Mouse (Mus musculus) intestine, postnatal 0 days (tissue): Measurements from ENCODE around the gene Pnkd. TPM values are rescaled to one million over a fixed set of nuclear protein-coding genes. Genes with fewer than 3 reads are reported as not detected.

ENCODE experiments used
- ATAC-seq: fragments of 200-750 bp; cut with Nextera tagmentation; 2 replicates; pipeline ENCODE4 v1.8.0; 2017; ENCODE audit warnings: mild to moderate bottlenecking, moderate TSS enrichment, moderate library complexity
- H3K27ac ChIP-seq: fragments of 300-500 bp; sonication (generic); 2 replicates; pipeline ENCODE4 v1.5.1; 2014; ENCODE audit warnings: mild to moderate bottlenecking, low read depth, low read length, moderate library complexity
- H3K27me3 ChIP-seq: fragments of 300-500 bp; sonication (generic); replicated peaks from 2 replicates; pipeline ENCODE4 v1.6.1; 2014; ENCODE audit warnings: low read length, mixed read lengths; ENCODE audit not compliant: control insufficient read depth, insufficient read depth
- H3K36me3 ChIP-seq: fragments of 300-500 bp; sonication (generic); 2 replicates; pipeline ENCODE4 v1.6.1; 2014; ENCODE audit warnings: mild to moderate bottlenecking, moderate library complexity; ENCODE audit not compliant: control insufficient read depth, insufficient read depth
- H3K4me1 ChIP-seq: fragments of 300-500 bp; sonication (generic); replicated peaks from 2 replicates; pipeline ENCODE4 v1.6.1; 2014; ENCODE audit warnings: antibody characterized with exemption, low read length, mixed read lengths; ENCODE audit not compliant: control insufficient read depth, insufficient read depth
- H3K4me2 ChIP-seq: fragments of 300-500 bp; sonication (generic); replicated peaks from 2 replicates; pipeline ENCODE4 v1.6.1; 2014; ENCODE audit warnings: low read depth, mild to moderate bottlenecking, moderate library complexity
- H3K4me3 ChIP-seq: fragments of 300-500 bp; sonication (generic); 2 replicates; pipeline ENCODE4 v1.5.1; 2014; ENCODE audit warnings: low read depth, low read length
- H3K9ac ChIP-seq: fragments of 300-500 bp; sonication (generic); 2 replicates; pipeline ENCODE4 v1.6.1; 2014; ENCODE audit warnings: mild to moderate bottlenecking, low read depth, low read length
- H3K9me3 ChIP-seq: fragments of 300-500 bp; sonication (generic); 2 replicates; pipeline ENCODE4 v1.6.1; 2016; ENCODE audit warnings: mixed run types; ENCODE audit not compliant: control insufficient read depth
- CTCF ChIP-seq: sonication (generic); IDR thresholded peaks from 2 replicates; pipeline ENCODE4 v1.5.1; 2016; ENCODE audit warnings: low read depth, mild to moderate bottlenecking, control low read depth, antibody characterized with exemption, moderate library complexity
- WGBS: fragments of 180-500 bp; shearing (Covaris S2); extraction: QIAGEN DNeasy Blood & Tissue Kit; methylation state at CpG from one replicate; pipeline ENCODE4 v1.1.7; 2014; 5-methylcytosine and 5-hydroxymethylcytosine counted together
- polyA plus RNA-seq: library from polyadenylated mRNA; unstranded; fragments of >200 nt; fragmentation: Nextera tagmentation; extraction: Ambion mirVana; gene quantifications from 2 replicates; pipeline ENCODE4 v1.2.1, GENCODE M21; 2015

Gene Pnkd
- polyA plus RNA-seq, 1 experiment from 2014 or later, result 107 TPM

DNA sequence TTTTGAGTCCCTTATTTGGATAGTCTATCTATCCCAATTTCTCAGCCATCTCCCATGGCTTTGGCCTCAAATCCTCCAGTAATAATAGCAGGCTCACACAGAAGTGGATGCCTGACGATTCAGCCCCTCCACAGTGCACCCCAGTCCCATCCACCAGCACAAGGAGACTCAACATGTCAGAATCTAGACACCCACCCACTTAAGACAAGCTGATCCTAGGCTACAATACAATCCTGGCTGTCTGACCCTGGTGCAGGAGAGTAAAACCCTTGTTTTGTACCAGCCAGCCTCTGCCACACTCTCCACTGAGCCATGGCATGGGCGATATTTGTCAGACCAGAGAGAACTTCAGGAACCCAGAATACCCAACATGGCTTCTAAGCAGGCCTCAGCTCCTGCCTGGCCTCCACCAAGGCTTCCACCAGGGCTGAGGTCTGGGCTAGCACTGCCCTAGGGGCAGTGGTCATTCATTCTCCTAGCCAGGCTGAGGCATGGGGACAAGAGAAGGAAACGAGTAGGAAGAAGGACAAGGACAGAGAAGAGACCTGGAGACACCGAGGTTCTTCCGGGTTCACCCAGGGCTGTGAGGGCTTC, 13.5 kb downstream of the Pnkd start:
- 0 out of 2 replicates have a peak overlapping the region, but pooled peaks have one; percentile 18 for H3K9ac ChIP-seq
- H3K27ac ChIP-seq, result peak overlapping the region; percentile 60

DNA sequence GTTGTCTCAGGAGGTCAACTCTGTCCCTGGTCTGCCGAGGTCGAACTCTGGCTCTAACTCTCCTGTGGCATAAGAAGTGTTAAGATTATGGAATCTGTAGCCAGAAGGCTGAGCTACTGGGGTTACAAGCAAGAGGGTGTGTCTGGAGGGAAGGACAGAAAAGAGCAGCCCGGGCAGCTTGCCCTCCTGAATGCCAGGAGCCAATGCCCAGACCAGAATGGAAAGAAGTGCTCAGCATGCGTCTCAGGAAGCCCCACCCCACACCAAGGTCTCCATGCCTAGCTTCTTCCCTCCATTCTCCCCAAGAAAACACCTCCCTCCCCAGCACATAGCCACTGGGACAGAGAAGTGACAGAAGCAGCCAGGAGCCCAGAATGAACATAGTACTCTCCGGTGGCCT, 14.3 kb downstream of the Pnkd start:
- Histone ChIP-seq H3K4me1 (peaks cover 60% of the 10 kb centered on the region), H3K4me2 (peak overlapping the region; percentile 27)

More for the DNA sequence above, 13.5 kb downstream of the Pnkd start:
- peak overlapping the region; percentile 4; the same call in 1 of the 2 replicates for H3K4me2 ChIP-seq
- H3K4me3 ChIP-seq, result no peak overlapping the region
- H3K27me3 ChIP-seq, result no peaks in the 10 kb centered on the region
- no peaks in the 10 kb centered on the region for H3K9me3 ChIP-seq
- H3K36me3 ChIP-seq, result peaks cover 10% of the 10 kb centered on the region; the same call in 1 of the 2 replicates
- TF ChIP-seq CTCF, result no peak
- ATAC-seq, result no peak
- 63% methylated on average over 5 of the region's 5 CpGs for WGBS
- H3K4me1 ChIP-seq, result peaks cover 63% of the 10 kb centered on the region

DNA sequence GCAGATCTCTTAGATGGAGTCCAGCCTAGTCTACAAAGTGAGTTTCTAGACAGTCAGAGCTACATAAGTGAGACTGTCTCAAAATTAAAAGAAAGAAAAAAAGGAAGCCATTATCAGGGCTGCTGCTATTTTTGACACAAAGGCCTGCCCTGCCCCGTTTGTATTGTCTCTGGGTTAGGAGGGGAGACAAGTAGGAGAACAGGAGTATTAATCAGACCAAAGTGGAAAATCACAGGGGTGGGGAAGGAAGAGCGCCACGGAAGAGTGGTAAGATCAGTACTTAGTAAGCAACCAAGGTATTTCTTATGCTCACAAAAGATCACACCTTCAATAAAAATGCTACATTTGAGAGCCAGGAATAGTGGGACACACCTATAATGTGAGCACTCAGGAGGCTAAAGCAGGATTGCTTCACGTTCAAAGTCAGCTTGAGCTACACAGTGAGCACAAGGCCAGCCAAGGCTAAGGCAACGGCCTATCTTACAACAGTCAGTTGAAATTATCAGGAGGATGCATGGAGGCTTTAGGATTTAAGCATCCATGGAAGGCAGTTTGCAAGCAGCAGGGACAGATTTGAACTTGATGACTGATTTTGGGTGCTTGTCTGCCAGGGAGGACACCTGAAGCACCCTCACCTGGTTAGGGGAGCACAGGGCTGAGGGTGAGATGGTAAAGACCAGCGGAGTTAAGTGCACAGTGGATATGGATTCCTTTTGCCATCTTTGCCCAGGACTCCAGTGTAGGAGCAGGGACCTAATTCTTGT, 15.8 kb downstream of the Pnkd start:
- Histone ChIP-seq H3K4me2 (peak overlapping the region; percentile 10), H3K9ac (no peak overlapping the region), H3K4me3 (no peak overlapping the region), H3K27ac (peak overlapping the region; percentile 46), H3K9me3 (no peaks in the 10 kb centered on the region), H3K4me1 (peaks cover 47% of the 10 kb centered on the region), H3K36me3 (no peaks in the 10 kb centered on the region), H3K27me3 (no peaks in the 10 kb centered on the region)
- no peak for TF ChIP-seq CTCF
- WGBS, result 51% methylated on average over 6 of the region's 6 CpGs
- no peak for ATAC-seq

More for the DNA sequence above, 14.3 kb downstream of the Pnkd start:
- H3K9ac ChIP-seq, result 0 out of 2 replicates have a peak overlapping the region, but pooled peaks have one; percentile 18
- no peak for TF ChIP-seq CTCF
- 50% methylated on average over 5 of the region's 5 CpGs for WGBS
- H3K36me3 ChIP-seq, result peaks cover 9% of the 10 kb centered on the region; the same call in 1 of the 2 replicates
- H3K27me3 ChIP-seq, result no peaks in the 10 kb centered on the region
- H3K27ac ChIP-seq, result peak overlapping the region; percentile 60; the same call in 1 of the 2 replicates
- H3K4me3 ChIP-seq, result no peak overlapping the region
- ATAC-seq, result no peak
- no peaks in the 10 kb centered on the region for H3K9me3 ChIP-seq

DNA sequence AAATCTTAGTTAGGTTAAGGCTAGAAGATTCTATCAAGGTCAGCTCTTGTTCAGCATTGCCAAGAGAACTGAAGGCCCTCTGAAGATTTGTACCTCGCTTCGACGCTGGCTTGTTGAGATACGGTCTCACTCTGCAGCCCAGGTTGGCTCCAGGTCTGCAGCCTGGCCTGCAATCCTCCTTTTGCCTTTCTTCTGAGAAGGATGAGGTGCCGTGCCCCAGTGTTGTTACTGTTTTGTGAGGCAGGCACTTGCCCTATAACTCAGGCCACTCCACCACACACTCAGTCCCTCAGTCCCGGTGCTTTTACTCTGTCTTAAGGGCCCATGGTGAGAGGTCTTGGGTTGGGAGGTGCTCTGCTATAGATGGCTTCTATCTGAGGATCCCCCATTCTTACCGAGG, 17.5 kb downstream of the Pnkd start:
- H3K27me3 ChIP-seq, result no peaks in the 10 kb centered on the region
- H3K4me2 ChIP-seq, result peak overlapping the region; percentile 87
- 80% methylated on average over 7 of the region's 7 CpGs for whole genome bisulfite sequencing
- H3K4me1 ChIP-seq, result peaks cover 36% of the 10 kb centered on the region
- H3K27ac ChIP-seq, result no peak overlapping the region
- TF ChIP-seq CTCF, result no peak
- H3K9ac ChIP-seq, result no peak overlapping the region
- ATAC-seq, result no peak
- H3K9me3 ChIP-seq, result no peaks in the 10 kb centered on the region
- H3K36me3 ChIP-seq, result no peaks in the 10 kb centered on the region
- peak overlapping the region; percentile 66; the same call in 1 of the 2 replicates for H3K4me3 ChIP-seq

GRCm38 (mm10) chr1:74302835-74303234, 18.1 kb downstream of the Pnkd start:
- peak overlapping the region; percentile 87 for H3K4me2 ChIP-seq
- no peaks in the 10 kb centered on the region for H3K27me3 ChIP-seq
- H3K4me1 ChIP-seq, result peaks cover 36% of the 10 kb centered on the region
- no peaks in the 10 kb centered on the region for H3K36me3 ChIP-seq
- H3K9ac ChIP-seq, result peak overlapping the region; percentile 87
- ATAC-seq, result no peak
- TF ChIP-seq CTCF, result no peak
- no peaks in the 10 kb centered on the region for H3K9me3 ChIP-seq
- peak overlapping the region; percentile 66 for H3K4me3 ChIP-seq
- 29% methylated on average over 2 of the region's 2 CpGs for WGBS
- 0 out of 2 replicates have a peak overlapping the region, but pooled peaks have one; percentile 94 for H3K27ac ChIP-seq
